Mouse (Mus musculus): ENCODE results near the gene Ppef1. TPM values are rescaled to one million over a fixed set of nuclear protein-coding genes. Genes with fewer than 3 reads are reported as not detected.

The Ppef1 gene
- total RNA-seq (2023) = not detected

DNA sequence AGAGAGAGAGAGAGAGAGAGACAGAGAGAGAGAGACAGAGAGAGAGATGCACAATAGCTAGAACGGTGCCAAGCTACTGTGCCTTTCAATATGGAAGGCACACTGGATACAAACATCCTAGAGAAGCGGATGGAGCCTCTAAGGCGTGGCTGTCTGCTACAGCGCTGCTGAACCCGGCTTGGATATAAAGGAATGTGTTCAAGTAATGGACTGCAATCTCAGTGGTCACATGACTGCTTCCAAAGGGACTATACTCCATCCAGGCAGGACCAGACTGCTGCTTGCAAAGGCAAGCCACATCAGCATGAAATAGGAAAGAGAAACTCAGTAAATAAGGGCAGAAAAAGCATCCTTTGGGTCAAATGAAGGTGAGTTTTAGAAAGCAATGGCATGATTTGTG is at the start of gene Ppef1:
Ppef1 (minus strand) TSS at position 116 of the 400 bp plus-strand sequence.

DNA sequence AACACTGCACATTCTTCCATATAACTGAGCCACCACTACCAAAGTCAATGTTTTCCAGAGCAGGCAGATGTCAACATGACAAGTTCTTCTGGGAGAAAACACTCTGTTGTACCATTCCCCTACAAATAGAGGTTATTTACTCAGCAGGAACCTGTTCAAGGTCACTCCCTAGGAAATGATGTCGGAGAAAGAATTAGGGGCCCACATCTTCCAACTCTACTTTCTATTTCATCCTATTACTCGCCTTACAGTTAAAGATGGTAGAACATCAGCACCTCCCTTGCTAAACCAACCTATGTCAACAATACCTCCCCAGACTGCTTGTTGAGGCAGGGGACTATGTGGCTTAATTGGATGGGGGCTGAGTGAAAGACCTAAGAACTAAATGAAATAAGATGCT is 32.1 kb upstream of the Ppef1 start, which contains the start of gene Rs1:
Rs1 (plus strand) TSS at position 301 of the 400 bp plus-strand sequence.

Other genes with a start within 250 kb of the Ppef1 start
- gene Phka2, start 233.6 kb downstream of the Ppef1 start, total RNA-seq (2023) = 19.8 TPM
- gene Rs1, start 32.2 kb upstream of the Ppef1 start, total RNA-seq (2023) = not detected
- gene Gja6, start 171.3 kb upstream of the Ppef1 start, total RNA-seq (2023) = 0.34 TPM